Mouse (Mus musculus): ENCODE measurements around the gene Wdsub1. TPM values are rescaled to one million over a fixed set of nuclear protein-coding genes. Genes with fewer than 3 reads are reported as not detected.

Gene Wdsub1
- polyA plus RNA-seq, 2 experiments: 33.7 to 57.2 TPM

DNA sequence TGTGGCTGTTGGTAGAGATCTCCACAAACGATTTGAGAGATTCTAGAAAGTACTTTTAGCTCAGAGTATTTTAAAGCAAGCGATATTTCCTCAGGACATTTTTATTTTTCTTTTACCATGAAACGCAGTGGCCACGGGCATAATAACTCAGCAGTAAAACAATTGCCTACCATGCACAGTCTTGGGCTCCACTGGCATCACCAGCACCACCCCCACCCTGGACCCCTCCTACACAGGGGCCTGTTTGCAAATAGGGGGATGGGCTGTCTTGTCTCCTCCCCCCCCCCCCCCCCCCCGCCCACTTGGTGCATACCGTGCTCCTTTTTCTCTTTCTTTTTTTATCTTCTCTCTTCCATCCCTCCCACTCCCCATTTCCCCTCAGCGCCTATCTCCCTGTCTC lies 15.7 kb upstream of the Wdsub1 start:
- H3K27me3 ChIP-seq (ENCODE audit: control insufficient read depth, insufficient read depth, low read length): no peaks in the 10 kb centered on the region
- no peaks in the 10 kb centered on the region for H3K9me3 ChIP-seq (ENCODE audit: control insufficient read depth, low read length)
- no peak for ATAC-seq (ENCODE audit: low FRiP score, low read depth)
- TF ChIP-seq POLR2A (IDR thresholded peaks at IDR 0.05; ENCODE audit: borderline replicate concordance, extremely low read depth, insufficient read depth, insufficient read length): no peak
- H3K36me3 ChIP-seq (ENCODE audit: control insufficient read depth, insufficient read depth, low read length): peaks cover 48% of the 10 kb centered on the region
- H3K4me2 ChIP-seq (replicated peaks; ENCODE audit: low read depth, low read length, severe bottlenecking): no peak overlapping the region
- no peak for DNase-seq (ENCODE audit: low spot score)
- H3K9ac ChIP-seq (ENCODE audit: low read depth, low read length, severe bottlenecking): no peak overlapping the region
- H3K4me1 ChIP-seq (ENCODE audit: control insufficient read depth, insufficient read depth, low read length): peaks cover 7% of the 10 kb centered on the region
- no peak overlapping the region for H3K27ac ChIP-seq (replicated peaks; ENCODE audit: low read depth, low read length)
- H3K4me3 ChIP-seq (replicated peaks; ENCODE audit: low read length): no peak overlapping the region
- 77% methylated on average over 6 of the region's 7 CpGs for WGBS

DNA sequence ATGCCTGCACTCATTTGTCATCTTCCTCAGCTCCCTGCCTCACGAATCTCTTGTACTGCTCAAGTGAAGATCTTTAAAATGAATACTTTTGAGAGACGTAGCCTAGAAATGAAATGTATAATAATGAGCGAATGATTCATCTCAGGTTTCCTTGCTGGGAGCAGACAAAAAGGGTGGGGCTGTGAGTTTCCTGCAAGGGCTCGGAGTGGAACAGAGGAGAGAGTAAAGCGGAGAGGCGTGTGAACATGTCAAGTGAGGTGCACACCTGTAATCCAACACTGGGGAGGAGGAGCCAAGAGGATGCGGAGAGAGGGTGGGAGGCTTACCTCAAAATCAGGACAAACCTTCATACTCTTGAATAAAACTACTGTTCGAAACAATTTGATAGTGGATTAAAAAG lies 14.4 kb upstream of the Wdsub1 start:
- no peak for DNase-seq (ENCODE audit: low spot score)

GRCm38 (mm10) chr2:59896400-59896799 lies 14.0 kb upstream of the Wdsub1 start:
- Histone ChIP-seq H3K27me3 (ENCODE audit: control insufficient read depth, insufficient read depth, low read length) (no peaks in the 10 kb centered on the region), H3K27ac (replicated peaks; ENCODE audit: low read depth, low read length) (0 out of 2 replicates have a peak overlapping the region, but pooled peaks have one; percentile 20), H3K9me3 (ENCODE audit: control insufficient read depth, low read length) (no peaks in the 10 kb centered on the region), H3K4me2 (replicated peaks; ENCODE audit: low read depth, low read length, severe bottlenecking) (0 out of 2 replicates have a peak overlapping the region, but pooled peaks have one; percentile 20), H3K4me3 (replicated peaks; ENCODE audit: low read length) (no peak overlapping the region), H3K4me1 (ENCODE audit: control insufficient read depth, insufficient read depth, low read length) (peaks cover 7% of the 10 kb centered on the region), H3K9ac (ENCODE audit: low read depth, low read length, severe bottlenecking) (no peak overlapping the region), H3K36me3 (ENCODE audit: control insufficient read depth, insufficient read depth, low read length) (peaks cover 45% of the 10 kb centered on the region)
- 36% methylated on average over 7 of the region's 7 CpGs for WGBS
- ATAC-seq (ENCODE audit: low FRiP score, low read depth) (no peak), DNase-seq (ENCODE audit: low spot score) (no peak)
- TF ChIP-seq POLR2A (IDR thresholded peaks at IDR 0.05; ENCODE audit: borderline replicate concordance, extremely low read depth, insufficient read depth, insufficient read length): no peak

More for the DNA sequence above, 14.4 kb upstream of the Wdsub1 start:
- H3K9me3 ChIP-seq (ENCODE audit: control insufficient read depth, low read length): no peaks in the 10 kb centered on the region
- H3K4me3 ChIP-seq (replicated peaks; ENCODE audit: low read length): no peak overlapping the region
- H3K27me3 ChIP-seq (ENCODE audit: control insufficient read depth, insufficient read depth, low read length): no peaks in the 10 kb centered on the region
- 0 out of 2 replicates have a peak, but pooled peaks have one; percentile 39 for ATAC-seq (ENCODE audit: low FRiP score, low read depth)
- H3K4me1 ChIP-seq (ENCODE audit: control insufficient read depth, insufficient read depth, low read length): peaks cover 7% of the 10 kb centered on the region
- no peak overlapping the region for H3K27ac ChIP-seq (replicated peaks; ENCODE audit: low read depth, low read length)
- TF ChIP-seq POLR2A (IDR thresholded peaks at IDR 0.05; ENCODE audit: borderline replicate concordance, extremely low read depth, insufficient read depth, insufficient read length): no peak
- WGBS: 37% methylated on average over 8 of the region's 8 CpGs
- H3K9ac ChIP-seq (ENCODE audit: low read depth, low read length, severe bottlenecking): no peak overlapping the region
- no peak overlapping the region for H3K4me2 ChIP-seq (replicated peaks; ENCODE audit: low read depth, low read length, severe bottlenecking)
- H3K36me3 ChIP-seq (ENCODE audit: control insufficient read depth, insufficient read depth, low read length): peaks cover 49% of the 10 kb centered on the region

DNA sequence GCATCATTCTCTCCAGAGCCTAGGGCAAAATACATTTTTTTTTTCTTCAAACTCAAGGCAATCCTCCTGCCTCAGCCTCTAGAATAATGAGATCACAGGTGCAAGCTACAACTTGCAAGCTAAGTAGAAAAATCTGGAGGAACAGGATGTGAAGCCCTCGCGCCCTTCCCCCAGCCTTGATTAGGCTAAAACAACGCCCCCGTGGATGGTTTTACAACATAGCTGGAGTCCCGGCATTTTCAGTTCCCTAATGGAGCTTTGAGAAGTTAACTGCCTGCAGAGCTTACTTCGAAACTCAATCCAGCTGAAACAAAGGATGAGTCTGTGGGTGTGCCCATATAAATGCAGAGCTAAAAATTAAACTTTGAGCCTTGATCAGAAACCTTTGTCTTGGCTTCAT lies 7.3 kb upstream of the Wdsub1 start:
- no peak for ATAC-seq (ENCODE audit: low FRiP score, low read depth)

DNA sequence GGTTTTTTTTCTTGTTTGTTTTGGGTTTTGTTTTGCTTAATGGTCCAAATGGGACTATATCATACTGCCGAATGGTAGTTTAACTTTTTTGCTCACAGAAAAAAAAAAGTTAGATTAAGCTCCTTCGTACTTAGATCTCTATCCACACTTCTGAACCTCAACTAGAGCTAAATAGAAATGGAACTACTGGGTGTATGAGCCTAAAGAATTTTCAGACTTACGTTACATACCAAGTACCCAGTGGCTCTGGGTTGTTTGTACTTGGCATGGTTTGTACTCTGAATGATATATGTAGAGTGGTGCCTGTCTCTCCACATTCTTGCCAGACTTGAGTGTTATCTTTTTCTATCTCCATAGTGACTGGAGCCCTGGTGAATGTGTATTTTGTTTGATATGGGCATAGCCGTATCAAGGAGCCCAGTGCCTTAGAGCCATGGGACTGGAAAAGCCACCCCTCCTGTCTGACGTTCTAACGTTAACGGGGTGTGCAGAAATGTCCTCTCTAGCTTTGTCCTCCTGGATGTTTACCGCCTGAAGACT lies 421 bp upstream of the Wdsub1 start:
- Histone ChIP-seq H3K9me3 (ENCODE audit: control insufficient read depth, low read length) (no peaks in the 10 kb centered on the region), H3K27me3 (ENCODE audit: control insufficient read depth, insufficient read depth, low read length) (no peaks in the 10 kb centered on the region), H3K4me2 (replicated peaks; ENCODE audit: low read depth, low read length, severe bottlenecking) (peak overlapping the region; percentile 54), H3K4me3 (replicated peaks; ENCODE audit: low read length) (peak overlapping the region; percentile 91), H3K36me3 (ENCODE audit: control insufficient read depth, insufficient read depth, low read length) (no peaks in the 10 kb centered on the region), H3K4me1 (ENCODE audit: control insufficient read depth, insufficient read depth, low read length) (0 out of 2 replicates have a peak, but pooled peaks cover 5% of the 10 kb centered on the region), H3K9ac (ENCODE audit: low read depth, low read length, severe bottlenecking) (peak overlapping the region; percentile 82; the same call in 1 of the 2 replicates), H3K27ac (replicated peaks; ENCODE audit: low read depth, low read length) (no peak overlapping the region)
- WGBS: 71% methylated on average over 8 of the region's 8 CpGs
- no peak for DNase-seq (ENCODE audit: low spot score)
- no peak; the same call in 1 of the 2 replicates for ATAC-seq (ENCODE audit: low FRiP score, low read depth)
- TF ChIP-seq POLR2A (IDR thresholded peaks at IDR 0.05; ENCODE audit: borderline replicate concordance, extremely low read depth, insufficient read depth, insufficient read length): no peak

More for the DNA sequence above, 7.3 kb upstream of the Wdsub1 start:
- Histone ChIP-seq H3K4me2 (replicated peaks; ENCODE audit: low read depth, low read length, severe bottlenecking) (no peak overlapping the region), H3K4me1 (ENCODE audit: control insufficient read depth, insufficient read depth, low read length) (no peaks in the 10 kb centered on the region), H3K9ac (ENCODE audit: low read depth, low read length, severe bottlenecking) (no peak overlapping the region), H3K36me3 (ENCODE audit: control insufficient read depth, insufficient read depth, low read length) (peaks cover 15% of the 10 kb centered on the region), H3K27me3 (ENCODE audit: control insufficient read depth, insufficient read depth, low read length) (no peaks in the 10 kb centered on the region), H3K4me3 (replicated peaks; ENCODE audit: low read length) (no peak overlapping the region), H3K9me3 (ENCODE audit: control insufficient read depth, low read length) (no peaks in the 10 kb centered on the region), H3K27ac (replicated peaks; ENCODE audit: low read depth, low read length) (no peak overlapping the region)
- no peak for TF ChIP-seq POLR2A (IDR thresholded peaks at IDR 0.05; ENCODE audit: borderline replicate concordance, extremely low read depth, insufficient read depth, insufficient read length)
- WGBS: 58% methylated on average over 6 of the region's 6 CpGs
- no peak for DNase-seq (ENCODE audit: low spot score)
